Mouse (Mus musculus) hindbrain, embryonic 15.5 days (tissue): ENCODE measurements around the gene Setd1a. TPM values are rescaled to one million over a fixed set of nuclear protein-coding genes. Genes with fewer than 3 reads are reported as not detected.
"Not testable (repeated sequence)": the region's sequence is repeated elsewhere in the genome, so short reads cannot be mapped to it uniquely, and the experiment has no call there.

Source experiments
- ATAC-seq: fragments of 200-750 bp; cut with Nextera tagmentation; 2 replicates; pipeline ENCODE4 v1.8.0; 2017; ENCODE audit warnings: low read depth, moderate number of reproducible peaks, moderate TSS enrichment; ENCODE audit not compliant: low FRiP score
- H3K27ac ChIP-seq: fragments of 300-500 bp; sonication (generic); replicated peaks from 2 replicates; pipeline ENCODE4 v1.5.1; 2015; ENCODE audit warnings: mild to moderate bottlenecking, inconsistent platforms
- H3K27me3 ChIP-seq: fragments of 300-500 bp; sonication (generic); 2 replicates; pipeline ENCODE4 v1.6.1; 2015; ENCODE audit warnings: control low read depth, inconsistent platforms
- H3K36me3 ChIP-seq: fragments of 300-500 bp; sonication (generic); 2 replicates; pipeline ENCODE4 v1.6.1; 2015; ENCODE audit warnings: control low read depth, inconsistent platforms
- H3K4me1 ChIP-seq: fragments of 300-500 bp; sonication (generic); replicated peaks from 2 replicates; pipeline ENCODE4 v1.6.1; 2015; ENCODE audit warnings: control low read depth, inconsistent platforms
- H3K4me2 ChIP-seq: fragments of 300-500 bp; sonication (generic); 2 replicates; pipeline ENCODE4 v1.6.1; 2015; ENCODE audit warnings: moderate library complexity, mild to moderate bottlenecking, inconsistent platforms
- H3K4me3 ChIP-seq: fragments of 300-500 bp; sonication (generic); 2 replicates; pipeline ENCODE4 v1.5.1; 2015; ENCODE audit warnings: mild to moderate bottlenecking, inconsistent platforms
- H3K9ac ChIP-seq: fragments of 300-500 bp; sonication (generic); 2 replicates; pipeline ENCODE4 v1.6.1; 2015; ENCODE audit warnings: inconsistent platforms
- H3K9me3 ChIP-seq: fragments of 300-500 bp; sonication (generic); 2 replicates; pipeline ENCODE4 v1.6.1; 2016; ENCODE audit warnings: control low read depth, inconsistent platforms
- WGBS: fragments of 180-500 bp; shearing (Covaris S2); methylation state at CpG from one replicate; pipeline ENCODE4 v1.1.7; 2015; 5-methylcytosine and 5-hydroxymethylcytosine counted together
- polyA plus RNA-seq: library from polyadenylated mRNA; unstranded; fragments of >200 nt; fragmentation: Nextera tagmentation; extraction: Ambion mirVana; gene quantifications from 2 replicates; pipeline ENCODE4 v1.2.1, GENCODE M21; 2015

Gene Setd1a
- polyA plus RNA-seq, result 20.0 and 20.1 TPM in 2 replicates

GRCm38 (mm10) chr7:127776426-127776825, at the start of gene Setd1a:
Gene Setd1a (plus strand): TSS chr7:127776670.
- peaks cover 29% of the 10 kb centered on the region for H3K36me3 ChIP-seq
- no peaks in the 10 kb centered on the region for H3K27me3 ChIP-seq
- ATAC-seq, result peak; percentile 74
- H3K4me3 ChIP-seq, result peak within 1 kb of the TSS; percentile 92
- peaks cover 22% of the 10 kb centered on the region for H3K4me1 ChIP-seq
- peak within 1 kb of the TSS; percentile 96 for H3K27ac ChIP-seq
- peak within 1 kb of the TSS; percentile 91 for H3K9ac ChIP-seq
- under 1% methylated on average over 23 of the region's 23 CpGs for WGBS
- no peaks in the 10 kb centered on the region for H3K9me3 ChIP-seq
- H3K4me2 ChIP-seq, result peak within 1 kb of the TSS; percentile 69

GRCm38 (mm10) chr7:127727898-127728297, 48.6 kb upstream of the Setd1a start:
- Histone ChIP-seq H3K9ac (no peak overlapping the region), H3K4me2 (no peak overlapping the region), H3K4me1 (no peaks in the 10 kb centered on the region), H3K9me3 (no peaks in the 10 kb centered on the region), H3K27me3 (no peaks in the 10 kb centered on the region), H3K36me3 (no peaks in the 10 kb centered on the region), H3K27ac (no peak overlapping the region), H3K4me3 (no peak overlapping the region)
- no peak for ATAC-seq
- 85% methylated on average over 7 of the region's 7 CpGs for WGBS

GRCm38 (mm10) chr7:127730170-127730569, 46.3 kb upstream of the Setd1a start:
- Histone ChIP-seq H3K9ac (no peak overlapping the region), H3K36me3 (no peaks in the 10 kb centered on the region), H3K4me2 (no peak overlapping the region), H3K27me3 (no peaks in the 10 kb centered on the region), H3K9me3 (no peaks in the 10 kb centered on the region), H3K27ac (no peak overlapping the region), H3K4me1 (no peaks in the 10 kb centered on the region), H3K4me3 (no peak overlapping the region)
- ATAC-seq, result no peak
- WGBS, result 72% methylated on average over 4 of the region's 4 CpGs

- 100% methylated on average over 1 of the region's 5 CpGs for WGBS
- not testable (repeated sequence) for H3K27me3 ChIP-seq, H3K4me1 ChIP-seq, H3K9me3 ChIP-seq, H3K4me3 ChIP-seq, H3K4me2 ChIP-seq, H3K36me3 ChIP-seq, H3K27ac ChIP-seq, H3K9ac ChIP-seq, ATAC-seq
Measured at GRCm38 (mm10) chr7:127732066-127732465, 44.4 kb upstream of the Setd1a start, which contains the start of gene Ctf2. Gene Ctf2 (minus strand): TSS chr7:127732166.

- Histone ChIP-seq H3K4me1 (peaks cover 21% of the 10 kb centered on the region), H3K4me3 (peak within 1 kb of the TSS; percentile 86), H3K27me3 (no peaks in the 10 kb centered on the region), H3K9ac (peak within 1 kb of the TSS; percentile 53), H3K27ac (peak within 1 kb of the TSS; percentile 89), H3K4me2 (peak within 1 kb of the TSS; percentile 87), H3K36me3 (peaks cover 10% of the 10 kb centered on the region), H3K9me3 (no peaks in the 10 kb centered on the region)
- no peak for ATAC-seq
- WGBS, result under 1% methylated on average over 26 of the region's 26 CpGs
Measured at GRCm38 (mm10) chr7:127744366-127745045, 32.0 kb upstream of the Setd1a start, which contains the start of gene Fbxl19. Gene Fbxl19 (plus strand): TSS chr7:127744543.

GRCm38 (mm10) chr7:127745251-127745651, 31.2 kb upstream of the Setd1a start:
- Histone ChIP-seq H3K9ac (peak overlapping the region; percentile 53), H3K9me3 (no peaks in the 10 kb centered on the region), H3K36me3 (peaks cover 17% of the 10 kb centered on the region), H3K27me3 (no peaks in the 10 kb centered on the region), H3K4me1 (peaks cover 21% of the 10 kb centered on the region), H3K27ac (peak overlapping the region; percentile 89), H3K4me3 (peak overlapping the region; percentile 86), H3K4me2 (peak overlapping the region; percentile 87)
- under 1% methylated on average over 19 of the region's 19 CpGs for WGBS
- ATAC-seq, result peak; percentile 89

- Histone ChIP-seq H3K4me1 (peaks cover 21% of the 10 kb centered on the region), H3K9me3 (no peaks in the 10 kb centered on the region), H3K4me3 (peak overlapping the region; percentile 86), H3K27ac (peak overlapping the region; percentile 89), H3K4me2 (peak overlapping the region; percentile 87), H3K27me3 (no peaks in the 10 kb centered on the region), H3K36me3 (peaks cover 24% of the 10 kb centered on the region), H3K9ac (peak overlapping the region; percentile 96)
- under 1% methylated on average over 38 of the region's 39 CpGs for WGBS
- peak; percentile 93 for ATAC-seq
Measured at GRCm38 (mm10) chr7:127745652-127746493, 30.6 kb upstream of the Setd1a start.

GRCm38 (mm10) chr7:127746494-127747491, 29.7 kb upstream of the Setd1a start:
- Histone ChIP-seq H3K9me3 (no peaks in the 10 kb centered on the region), H3K4me3 (peak overlapping the region; percentile 86), H3K27me3 (no peaks in the 10 kb centered on the region), H3K36me3 (peaks cover 33% of the 10 kb centered on the region), H3K4me1 (peaks cover 21% of the 10 kb centered on the region), H3K27ac (peak overlapping the region; percentile 89), H3K4me2 (peak overlapping the region; percentile 87), H3K9ac (peak overlapping the region; percentile 96)
- ATAC-seq, result no peak
- WGBS, result under 1% methylated on average over 31 of the region's 62 CpGs

GRCm38 (mm10) chr7:127747559-127748234, 28.8 kb upstream of the Setd1a start:
- no peaks in the 10 kb centered on the region for H3K9me3 ChIP-seq
- ATAC-seq, result no peak
- H3K4me1 ChIP-seq, result peaks cover 21% of the 10 kb centered on the region
- WGBS, result 33% methylated on average over 6 of the region's 6 CpGs
- H3K4me3 ChIP-seq, result peak overlapping the region; percentile 86
- peak overlapping the region; percentile 96 for H3K9ac ChIP-seq
- no peaks in the 10 kb centered on the region for H3K27me3 ChIP-seq
- H3K27ac ChIP-seq, result peak overlapping the region; percentile 89
- H3K4me2 ChIP-seq, result peak overlapping the region; percentile 87
- peaks cover 42% of the 10 kb centered on the region for H3K36me3 ChIP-seq

GRCm38 (mm10) chr7:127748235-127748560, 28.3 kb upstream of the Setd1a start:
- WGBS, result 96% methylated on average over 28 of the region's 28 CpGs
- Histone ChIP-seq H3K4me1 (peaks cover 25% of the 10 kb centered on the region), H3K4me3 (peak overlapping the region; percentile 86), H3K36me3 (peaks cover 46% of the 10 kb centered on the region), H3K9me3 (no peaks in the 10 kb centered on the region), H3K27me3 (no peaks in the 10 kb centered on the region), H3K9ac (no peak overlapping the region), H3K4me2 (peak overlapping the region; percentile 87; the same call in 1 of the 2 replicates), H3K27ac (no peak overlapping the region)
- ATAC-seq, result no peak
